Mouse (Mus musculus) inflammation-experienced regulatory T-cells, adult 6 months (primary cell): Measurements from ENCODE around the gene Asic4. TPM values are rescaled to one million over a fixed set of nuclear protein-coding genes. Genes with fewer than 3 reads are reported as not detected.
A peak's percentile ranks its signal among the peaks of the same experiment; 100 is the strongest.

Experiments
- ATAC-seq: one replicate; pipeline ENCODE4 v1.8.0; 2017
- polyA plus RNA-seq, 3 experiments: library from polyadenylated mRNA; unstranded; fragments of 100-300 nt; shearing (Covaris generic); gene quantifications; one replicate each; pipeline ENCODE4 v1.2.1; 2017

The Asic4 gene
- polyA plus RNA-seq, 3 experiments from 2014 or later = not detected

DNA sequence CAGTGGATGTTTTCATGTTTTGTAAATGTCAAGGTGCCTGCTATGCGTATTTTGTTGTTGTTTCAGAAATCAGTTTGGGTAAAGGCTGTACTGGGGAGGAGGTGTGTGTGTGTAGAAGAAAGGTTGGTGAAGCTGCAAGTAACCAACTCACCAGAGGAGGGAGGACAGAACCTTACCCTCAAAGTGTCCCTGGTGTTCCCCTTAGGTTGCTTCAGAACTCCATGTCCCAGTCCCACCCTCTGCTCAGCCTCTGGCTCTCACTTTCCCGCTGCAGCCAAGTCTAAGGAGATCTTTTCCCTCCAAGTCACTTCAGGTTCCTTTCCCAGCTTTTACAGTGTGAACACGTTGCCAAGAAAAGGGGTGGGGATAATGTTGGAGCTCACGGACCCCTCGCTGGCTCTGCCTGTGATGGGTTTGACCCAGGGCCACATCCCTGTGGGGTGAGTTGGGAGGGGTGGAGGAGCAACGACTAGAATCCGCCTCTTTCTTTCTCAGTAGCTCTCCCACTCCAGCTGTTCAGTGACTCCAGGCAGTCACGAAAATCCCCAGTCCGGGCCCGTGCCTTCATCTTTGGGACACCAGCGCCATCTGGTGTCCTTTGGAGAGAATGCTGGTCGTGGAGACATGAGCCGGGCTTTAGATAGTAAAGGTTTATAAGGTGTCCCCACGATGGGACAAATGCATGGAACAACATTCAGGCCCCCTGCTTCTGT lies 17.1 kb downstream of the Asic4 start:
- peak; percentile 89 for ATAC-seq

GRCm38 (mm10) chr1:75469287-75469825 lies 19.1 kb downstream of the Asic4 start:
- ATAC-seq = no peak

GRCm38 (mm10) chr1:75476441-75476840 lies 26.2 kb downstream of the Asic4 start:
- ATAC-seq = no peak

- ATAC-seq = peak; percentile 24
These were observed 27.2 kb downstream of the Asic4 start for GRCm38 (mm10) chr1:75477264-75477965.

- ATAC-seq = no peak
These were observed 27.7 kb downstream of the Asic4 start for GRCm38 (mm10) chr1:75477966-75478290.

DNA sequence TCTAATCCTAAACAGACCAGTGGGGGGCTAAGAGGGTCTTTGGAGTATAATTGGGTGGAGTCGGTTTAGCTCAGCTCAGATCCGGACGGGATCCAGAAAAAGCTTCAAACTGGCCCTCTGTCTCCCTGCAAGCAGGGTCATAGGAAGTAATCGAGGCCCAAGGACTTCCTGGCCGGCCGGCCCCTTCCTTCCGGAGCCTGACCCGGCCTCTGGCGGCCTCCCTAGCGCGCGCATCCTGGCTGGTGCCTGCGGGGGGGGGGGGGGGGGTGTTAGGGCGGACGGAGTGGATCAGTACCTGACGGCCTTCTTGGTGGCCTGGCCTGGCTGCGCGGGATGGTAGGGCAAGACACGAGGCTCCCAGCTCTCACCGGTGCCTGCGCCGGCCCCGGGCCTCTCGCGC lies 28.3 kb downstream of the Asic4 start:
- ATAC-seq = peak; percentile 4

GRCm38 (mm10) chr1:75478916-75479634 lies 28.8 kb downstream of the Asic4 start, which contains the start of the genes Chpf and Tmem198:
TSS of gene Chpf (minus strand) at chr1:75479307.
TSS of gene Tmem198 (plus strand) at chr1:75479532.
- peak; percentile 87 for ATAC-seq

DNA sequence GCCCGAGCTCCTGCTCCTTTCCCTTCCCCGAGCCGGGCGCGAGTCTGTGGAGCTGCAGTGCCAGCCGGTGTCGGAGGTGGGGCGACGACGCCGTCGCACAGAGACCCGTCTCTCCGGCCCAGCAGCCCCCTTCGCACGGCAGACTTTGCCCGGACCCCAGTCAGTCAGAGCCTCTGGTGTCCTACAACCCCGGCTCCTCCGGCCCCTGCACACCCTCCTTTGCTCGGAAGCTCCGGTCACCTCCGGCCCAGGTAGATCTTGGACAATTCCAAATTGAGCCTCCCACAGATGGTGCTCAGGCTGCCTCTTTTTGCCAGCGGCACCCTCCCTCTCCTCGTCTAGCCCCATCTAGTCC lies 29.4 kb downstream of the Asic4 start:
- ATAC-seq = no peak

GRCm38 (mm10) chr1:75480036-75480435 lies 29.8 kb downstream of the Asic4 start:
- no peak for ATAC-seq

- no peak for ATAC-seq
These were observed 30.5 kb downstream of the Asic4 start for GRCm38 (mm10) chr1:75480735-75481134.

- no peak for ATAC-seq
These were observed 36.3 kb downstream of the Asic4 start for GRCm38 (mm10) chr1:75486561-75486960.

DNA sequence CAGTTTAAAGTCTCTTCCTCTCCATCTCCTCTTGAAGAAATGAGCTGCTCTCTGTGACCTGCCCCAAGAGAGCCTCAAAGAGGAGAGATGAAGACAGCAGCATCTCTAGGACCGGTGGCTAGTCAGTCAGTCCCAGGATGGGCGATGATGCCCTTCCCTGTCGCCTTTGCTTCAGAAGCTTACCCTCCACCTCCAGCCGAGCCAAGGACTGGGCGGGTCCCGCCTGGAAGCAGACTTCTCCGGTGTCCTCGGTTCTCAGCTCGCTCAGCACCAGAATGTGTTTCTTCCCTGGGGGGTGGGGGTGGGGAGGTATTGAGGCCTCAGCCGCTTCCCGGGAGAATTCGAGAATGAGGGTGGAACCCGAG lies 36.8 kb downstream of the Asic4 start:
- ATAC-seq = no peak

- peak; percentile 85 for ATAC-seq
These were observed 37.3 kb downstream of the Asic4 start for GRCm38 (mm10) chr1:75487405-75488161.

- ATAC-seq = no peak
These were observed 40.7 kb downstream of the Asic4 start for GRCm38 (mm10) chr1:75490785-75491551.

GRCm38 (mm10) chr1:75492579-75493170 lies 42.4 kb downstream of the Asic4 start:
- ATAC-seq = no peak

- peak; percentile 61 for ATAC-seq
These were observed 44.8 kb downstream of the Asic4 start for GRCm38 (mm10) chr1:75494878-75495548.

DNA sequence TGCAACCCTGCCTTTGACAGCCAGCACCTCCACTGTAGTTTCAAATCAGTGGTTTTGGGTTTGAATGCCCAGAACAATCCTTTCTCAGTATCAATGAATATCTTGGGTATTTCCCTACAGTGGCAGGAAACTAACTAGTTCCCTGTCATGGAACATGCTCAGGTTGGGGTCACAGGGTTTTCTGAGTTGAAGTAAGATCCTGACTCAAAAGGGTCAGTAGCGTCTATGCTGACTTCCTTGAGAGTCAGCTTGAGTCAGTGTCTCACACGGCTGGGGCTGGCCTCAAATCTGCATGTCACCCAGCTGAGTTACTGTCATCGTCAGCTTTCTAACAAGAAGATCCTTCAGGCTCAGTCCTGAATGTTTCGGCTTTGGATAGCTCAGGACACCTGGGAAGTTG lies 48.7 kb downstream of the Asic4 start:
- ATAC-seq = no peak

GRCm38 (mm10) chr1:75499441-75499840 lies 49.2 kb downstream of the Asic4 start:
- ATAC-seq = no peak

GRCm38 (mm10) chr1:75501905-75502304 lies 51.7 kb downstream of the Asic4 start:
- no peak for ATAC-seq

DNA sequence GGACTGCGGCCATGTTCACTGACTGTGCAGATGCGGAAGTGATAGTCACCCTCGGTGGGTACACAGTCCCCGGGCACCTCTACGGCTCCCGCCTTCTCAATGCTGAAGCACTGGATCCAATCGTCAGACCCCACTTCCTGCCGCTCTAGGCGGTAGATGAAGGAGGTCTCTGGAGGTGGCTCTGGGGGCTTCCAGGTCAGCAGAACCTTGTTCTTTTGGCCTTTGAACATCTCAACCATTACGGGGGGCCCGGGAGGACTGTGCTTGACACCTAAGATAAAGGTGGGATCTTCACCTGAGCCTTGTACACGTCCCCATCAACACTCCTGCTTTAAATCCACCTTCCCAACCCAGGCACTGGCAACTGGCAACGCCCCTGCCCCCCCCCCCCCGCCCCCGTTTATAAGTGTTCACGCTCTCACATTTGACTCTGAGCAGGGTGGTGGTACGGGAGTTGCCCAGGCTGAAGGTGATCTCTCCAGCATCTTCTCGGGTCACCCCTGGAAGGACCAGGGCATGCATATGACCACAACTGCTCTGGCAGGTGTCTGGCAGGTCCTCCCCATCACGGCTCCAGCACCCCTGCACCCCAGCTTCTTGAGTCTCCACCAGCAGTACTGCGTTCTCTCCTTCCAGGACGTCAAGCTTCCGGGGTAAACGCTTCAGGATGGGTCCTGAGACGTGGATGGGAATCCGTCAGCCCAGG lies 52.9 kb downstream of the Asic4 start:
- no peak for ATAC-seq
